Mouse (Mus musculus) embryonic facial prominence, embryonic 12.5 days (tissue): ENCODE data around the gene Eed. TPM values are rescaled to one million over a fixed set of nuclear protein-coding genes. Genes with fewer than 3 reads are reported as not detected.

Source experiments
- ATAC-seq: fragments of 200-750 bp; cut with Nextera tagmentation; 2 replicates; pipeline ENCODE4 v1.8.0; 2017; ENCODE audit not compliant: insufficient number of reproducible peaks, insufficient read depth, low FRiP score, low TSS enrichment
- H3K27ac ChIP-seq: fragments of 300-500 bp; sonication (generic); 2 replicates; pipeline ENCODE4 v1.5.1; 2016; ENCODE audit warnings: mild to moderate bottlenecking
- H3K27me3 ChIP-seq: fragments of 300-500 bp; sonication (generic); 2 replicates; pipeline ENCODE4 v1.6.1; 2016; ENCODE audit warnings: mild to moderate bottlenecking, moderate library complexity
- H3K36me3 ChIP-seq: fragments of 300-500 bp; sonication (generic); 2 replicates; pipeline ENCODE4 v1.6.1; 2016; ENCODE audit warnings: mild to moderate bottlenecking
- H3K4me1 ChIP-seq: fragments of 300-500 bp; sonication (generic); 2 replicates; pipeline ENCODE4 v1.6.1; 2016
- H3K4me2 ChIP-seq: fragments of 300-500 bp; sonication (generic); replicated peaks from 2 replicates; pipeline ENCODE4 v1.6.1; 2016; ENCODE audit warnings: mild to moderate bottlenecking, moderate library complexity
- H3K4me3 ChIP-seq: fragments of 300-500 bp; sonication (generic); 2 replicates; pipeline ENCODE4 v1.5.1; 2016; ENCODE audit warnings: mild to moderate bottlenecking
- H3K9ac ChIP-seq: fragments of 300-500 bp; sonication (generic); 2 replicates; pipeline ENCODE4 v1.6.1; 2016; ENCODE audit warnings: mild to moderate bottlenecking, moderate library complexity
- H3K9me3 ChIP-seq: fragments of 300-500 bp; sonication (generic); 2 replicates; pipeline ENCODE4 v1.6.1; 2016; ENCODE audit warnings: mild to moderate bottlenecking, moderate library complexity
- WGBS: fragments of 180-500 bp; shearing (Covaris S2); methylation state at CpG from one replicate; pipeline ENCODE4 v1.1.7; 2016; 5-methylcytosine and 5-hydroxymethylcytosine counted together
- polyA plus RNA-seq: library from polyadenylated mRNA; unstranded; fragments of >200 nt; fragmentation: Nextera tagmentation; extraction: Ambion mirVana; gene quantifications from 2 replicates; pipeline ENCODE4 v1.2.1, GENCODE M21; 2016

Eed gene
- polyA plus RNA-seq, 1 experiment from 2014 or later: 95.5 TPM

- 0 out of 2 replicates have a peak, but pooled peaks have one; percentile 3 for ATAC-seq
- 4% methylated on average over 23 of the region's 23 CpGs for WGBS
Observed at GRCm38 (mm10) chr7:89979432-89980130, 1.2 kb downstream of the Eed start.

DNA sequence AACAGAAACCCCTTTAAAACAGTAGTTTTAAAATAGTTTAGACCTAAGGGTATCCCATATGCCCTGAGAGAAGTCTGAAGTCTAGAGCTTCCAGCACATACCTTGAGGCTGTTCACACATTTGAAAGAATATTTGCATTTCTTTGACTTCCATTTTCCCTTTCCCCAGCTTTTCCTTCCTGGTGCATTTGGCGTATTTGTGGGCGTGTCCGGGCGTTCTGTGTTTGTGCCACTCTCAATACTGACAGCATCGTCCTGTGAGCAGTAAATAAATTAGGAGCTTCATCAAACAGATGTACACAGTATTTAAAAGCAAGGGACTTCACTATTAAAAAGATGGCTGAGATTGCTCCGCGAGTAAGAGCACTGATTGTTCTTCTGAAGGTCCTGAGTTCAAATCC is 4.0 kb downstream of the Eed start:
- Histone ChIP-seq H3K9me3 (no peaks in the 10 kb centered on the region), H3K4me3 (no peak overlapping the region), H3K9ac (no peak overlapping the region), H3K4me2 (no peak overlapping the region), H3K27ac (no peak overlapping the region), H3K36me3 (peaks cover 33% of the 10 kb centered on the region), H3K4me1 (peaks cover 9% of the 10 kb centered on the region), H3K27me3 (no peaks in the 10 kb centered on the region)
- 91% methylated on average over 7 of the region's 7 CpGs for WGBS
- ATAC-seq: no peak

More at GRCm38 (mm10) chr7:89979432-89980130, 1.2 kb downstream of the Eed start:
- H3K9ac ChIP-seq: peak overlapping the region; percentile 77
- H3K9me3 ChIP-seq: no peaks in the 10 kb centered on the region
- no peaks in the 10 kb centered on the region for H3K27me3 ChIP-seq
- H3K36me3 ChIP-seq: peaks cover 17% of the 10 kb centered on the region
- H3K4me2 ChIP-seq: peak overlapping the region; percentile 61
- peaks cover 9% of the 10 kb centered on the region for H3K4me1 ChIP-seq
- H3K27ac ChIP-seq: peak overlapping the region; percentile 99
- peak overlapping the region; percentile 81 for H3K4me3 ChIP-seq

GRCm38 (mm10) chr7:89975571-89975970 is 5.2 kb downstream of the Eed start:
- Histone ChIP-seq H3K4me3 (no peak overlapping the region), H3K36me3 (peaks cover 42% of the 10 kb centered on the region)
- whole genome bisulfite sequencing: 91% methylated on average over 1 of the region's 1 CpGs

GRCm38 (mm10) chr7:89967235-89967634 is 13.5 kb downstream of the Eed start:
- Histone ChIP-seq H3K4me3 (no peak overlapping the region), H3K36me3 (peaks cover 64% of the 10 kb centered on the region), H3K4me1 (no peaks in the 10 kb centered on the region), H3K4me2 (no peak overlapping the region), H3K27me3 (no peaks in the 10 kb centered on the region), H3K9me3 (no peaks in the 10 kb centered on the region), H3K27ac (no peak overlapping the region), H3K9ac (no peak overlapping the region)
- ATAC-seq: no peak
- 82% methylated on average over 2 of the region's 2 CpGs for WGBS

More at GRCm38 (mm10) chr7:89975571-89975970, 5.2 kb downstream of the Eed start:
- Histone ChIP-seq H3K4me2 (no peak overlapping the region), H3K9ac (no peak overlapping the region), H3K27ac (no peak overlapping the region), H3K27me3 (no peaks in the 10 kb centered on the region), H3K4me1 (peaks cover 9% of the 10 kb centered on the region), H3K9me3 (no peaks in the 10 kb centered on the region)
- ATAC-seq: no peak

- 97% methylated on average over 1 of the region's 1 CpGs for WGBS
Observed at GRCm38 (mm10) chr7:89966771-89967170, 14.0 kb downstream of the Eed start.

DNA sequence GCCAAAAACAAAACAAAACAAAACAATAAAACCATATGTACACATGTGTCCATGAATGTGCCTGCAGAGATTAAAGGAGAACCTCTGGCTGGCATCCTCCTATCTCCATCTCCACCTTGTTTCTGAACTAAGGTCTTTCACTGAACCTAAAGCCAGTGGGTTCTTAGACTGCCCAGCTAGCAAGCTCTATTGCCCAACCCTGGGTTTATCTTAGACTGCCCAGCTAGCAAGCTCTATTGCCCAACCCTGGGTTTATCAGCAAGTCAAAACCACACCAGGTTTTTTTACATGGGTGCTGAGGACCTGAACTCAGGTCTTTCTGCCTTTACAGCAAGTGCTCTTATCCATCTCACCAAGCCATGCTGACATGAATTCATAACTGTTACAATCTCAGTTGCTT is 17.6 kb downstream of the Eed start:
- no peak for ATAC-seq
- Histone ChIP-seq H3K4me1 (no peaks in the 10 kb centered on the region), H3K9me3 (no peaks in the 10 kb centered on the region), H3K4me2 (no peak overlapping the region), H3K27ac (no peak overlapping the region), H3K4me3 (no peak overlapping the region), H3K36me3 (peaks cover 57% of the 10 kb centered on the region), H3K9ac (no peak overlapping the region), H3K27me3 (no peaks in the 10 kb centered on the region)

More at GRCm38 (mm10) chr7:89966771-89967170, 14.0 kb downstream of the Eed start:
- Histone ChIP-seq H3K9me3 (no peaks in the 10 kb centered on the region), H3K27me3 (no peaks in the 10 kb centered on the region), H3K9ac (no peak overlapping the region), H3K4me3 (no peak overlapping the region), H3K36me3 (peaks cover 65% of the 10 kb centered on the region), H3K4me2 (no peak overlapping the region), H3K27ac (no peak overlapping the region), H3K4me1 (no peaks in the 10 kb centered on the region)
- no peak for ATAC-seq

- H3K9me3 ChIP-seq: no peaks in the 10 kb centered on the region
- no peaks in the 10 kb centered on the region for H3K27me3 ChIP-seq
- H3K4me2 ChIP-seq: no peak overlapping the region
- 49% methylated on average over 5 of the region's 5 CpGs for WGBS
- no peak overlapping the region for H3K4me3 ChIP-seq
- H3K9ac ChIP-seq: no peak overlapping the region
- ATAC-seq: no peak
- H3K27ac ChIP-seq: no peak overlapping the region
- peaks cover 54% of the 10 kb centered on the region for H3K36me3 ChIP-seq
- no peaks in the 10 kb centered on the region for H3K4me1 ChIP-seq
Observed at GRCm38 (mm10) chr7:89957300-89957699, 23.5 kb downstream of the Eed start.

DNA sequence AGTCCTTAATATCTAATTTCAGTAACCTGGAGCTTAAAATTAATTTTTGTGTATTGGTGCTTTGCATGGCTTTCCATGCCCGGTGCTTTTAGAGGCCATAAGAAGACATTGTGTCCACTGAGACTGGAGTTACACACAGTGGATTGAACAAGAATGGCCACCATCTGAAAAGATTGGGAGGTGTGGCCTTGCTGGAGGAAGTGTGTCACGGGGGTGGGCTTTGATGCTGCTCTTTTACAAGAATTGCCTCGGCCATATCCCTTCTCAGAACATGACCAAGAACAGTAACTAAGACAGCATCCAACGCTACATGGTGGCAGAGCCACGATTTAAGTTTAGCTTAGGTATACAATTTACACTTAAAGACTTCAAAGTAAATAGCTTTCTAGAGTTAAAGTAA is 26.5 kb downstream of the Eed start:
- no peaks in the 10 kb centered on the region for H3K9me3 ChIP-seq
- H3K4me1 ChIP-seq: no peaks in the 10 kb centered on the region
- H3K27ac ChIP-seq: no peak overlapping the region
- no peak overlapping the region for H3K4me2 ChIP-seq
- peaks cover 43% of the 10 kb centered on the region for H3K36me3 ChIP-seq
- WGBS: 90% methylated on average over 5 of the region's 5 CpGs
- H3K27me3 ChIP-seq: no peaks in the 10 kb centered on the region
- no peak for ATAC-seq
- no peak overlapping the region for H3K4me3 ChIP-seq
- no peak overlapping the region for H3K9ac ChIP-seq

- Histone ChIP-seq H3K4me3 (no peak overlapping the region), H3K4me1 (no peaks in the 10 kb centered on the region), H3K27me3 (no peaks in the 10 kb centered on the region), H3K9me3 (no peaks in the 10 kb centered on the region), H3K9ac (no peak overlapping the region), H3K36me3 (0 out of 2 replicates have a peak, but pooled peaks cover 8% of the 10 kb centered on the region), H3K27ac (no peak overlapping the region), H3K4me2 (no peak overlapping the region)
- ATAC-seq: no peak
- 76% methylated on average over 4 of the region's 4 CpGs for WGBS
Observed at GRCm38 (mm10) chr7:89949403-89949802, 31.4 kb downstream of the Eed start.

- no peak overlapping the region for H3K4me2 ChIP-seq
- ATAC-seq: no peak
- H3K4me3 ChIP-seq: no peak overlapping the region
- WGBS: 88% methylated on average over 7 of the region's 7 CpGs
- H3K9me3 ChIP-seq: no peaks in the 10 kb centered on the region
- no peaks in the 10 kb centered on the region for H3K27me3 ChIP-seq
- no peaks in the 10 kb centered on the region for H3K36me3 ChIP-seq
- H3K9ac ChIP-seq: no peak overlapping the region
- H3K4me1 ChIP-seq: no peaks in the 10 kb centered on the region
- no peak overlapping the region for H3K27ac ChIP-seq
Observed at GRCm38 (mm10) chr7:89948026-89948425, 32.8 kb downstream of the Eed start.

DNA sequence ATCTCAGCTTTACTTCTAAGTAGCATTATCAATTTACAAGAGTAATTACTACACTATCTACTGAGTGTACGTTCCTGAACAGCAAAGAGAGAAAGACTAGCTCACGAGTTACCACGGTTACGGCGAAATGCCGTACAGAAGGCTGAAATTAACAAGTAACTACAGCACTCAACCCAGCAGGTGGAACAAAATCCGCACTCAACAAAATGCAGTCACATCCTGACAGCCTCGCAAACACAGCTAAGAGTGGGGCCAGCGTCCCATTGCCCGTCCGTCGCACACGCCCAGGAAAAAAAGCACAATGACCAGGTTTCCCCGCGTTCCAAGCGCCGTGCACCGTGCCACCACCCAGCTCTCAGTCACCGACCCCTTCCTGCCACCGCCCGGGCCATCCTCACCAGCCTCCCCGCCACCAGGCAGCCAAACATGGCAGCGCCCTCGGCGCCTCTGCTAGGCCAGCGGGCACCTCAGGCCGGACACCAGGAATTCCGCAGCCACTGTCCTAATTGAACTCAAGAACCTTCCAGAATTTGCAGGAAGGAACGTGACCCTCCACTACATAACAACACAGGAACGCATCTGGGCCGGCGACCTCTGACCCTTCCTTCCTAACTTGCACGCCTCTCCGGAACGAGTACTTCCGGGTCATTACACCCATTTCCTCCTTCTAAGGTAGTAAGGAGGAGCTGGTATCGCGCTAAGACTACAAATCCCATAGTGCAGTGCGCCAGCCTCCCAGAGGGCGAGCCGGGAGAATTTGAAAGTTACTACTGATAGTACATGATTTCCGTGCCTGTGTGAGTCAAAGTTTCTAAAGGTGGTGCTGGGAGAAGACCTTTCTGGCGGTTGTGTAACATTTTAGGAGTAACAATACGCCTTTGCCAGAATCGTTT is 40.0 kb downstream of the Eed start, which contains the start of gene Hikeshi:
Hikeshi (minus strand) TSS at position 634 of the 893 bp plus-strand sequence.
- H3K4me2 ChIP-seq: peak within 1 kb of the TSS; percentile 63
- peak within 1 kb of the TSS; percentile 71 for H3K27ac ChIP-seq
- H3K36me3 ChIP-seq: no peaks in the 10 kb centered on the region
- WGBS: 1% methylated on average over 45 of the region's 45 CpGs
- H3K4me3 ChIP-seq: peak within 1 kb of the TSS; percentile 85
- H3K4me1 ChIP-seq: peaks cover 12% of the 10 kb centered on the region
- no peaks in the 10 kb centered on the region for H3K9me3 ChIP-seq
- H3K9ac ChIP-seq: peak within 1 kb of the TSS; percentile 71
- ATAC-seq: peak; percentile 96
- no peaks in the 10 kb centered on the region for H3K27me3 ChIP-seq
